Mouse (Mus musculus) heart, adult 2 months (tissue): Measurements from ENCODE around the gene Cd3g.

ENCODE experiments used
- CTCF ChIP-seq: fragments of 200-600 bp; IDR thresholded peaks from 2 replicates; pipeline ENCODE4 v1.8.1; 2022; ENCODE audit warnings: antibody characterized with exemption, mild to moderate bottlenecking, moderate library complexity
- EP300 ChIP-seq: fragments of 200-500 bp; IDR thresholded peaks from 2 replicates; pipeline ENCODE4 v1.6.1; 2011; ENCODE audit warnings: low read depth, low read length, control low read depth; ENCODE audit not compliant: insufficient read depth

GRCm38 (mm10) chr9:45014879-45015278, 34.6 kb upstream of the Cd3g start:
- no peak for TF ChIP-seq EP300
- no peak for TF ChIP-seq CTCF
